Mouse (Mus musculus) bone marrow, adult 2 months (tissue): ENCODE data around the gene Limch1.

Source experiments
- CTCF ChIP-seq: fragments of 200-500 bp; IDR thresholded peaks from 2 replicates; pipeline ENCODE4 v1.5.1; 2011; ENCODE audit warnings: low read length, control low read depth; ENCODE audit not compliant: control insufficient read depth, insufficient read depth
- POLR2A ChIP-seq: fragments of 200-500 bp; IDR thresholded peaks from 2 replicates; pipeline ENCODE4 v1.6.1; 2011; ENCODE audit warnings: low read depth, mild to moderate bottlenecking, control low read depth, low read length, borderline replicate concordance; ENCODE audit not compliant: control insufficient read depth

DNA sequence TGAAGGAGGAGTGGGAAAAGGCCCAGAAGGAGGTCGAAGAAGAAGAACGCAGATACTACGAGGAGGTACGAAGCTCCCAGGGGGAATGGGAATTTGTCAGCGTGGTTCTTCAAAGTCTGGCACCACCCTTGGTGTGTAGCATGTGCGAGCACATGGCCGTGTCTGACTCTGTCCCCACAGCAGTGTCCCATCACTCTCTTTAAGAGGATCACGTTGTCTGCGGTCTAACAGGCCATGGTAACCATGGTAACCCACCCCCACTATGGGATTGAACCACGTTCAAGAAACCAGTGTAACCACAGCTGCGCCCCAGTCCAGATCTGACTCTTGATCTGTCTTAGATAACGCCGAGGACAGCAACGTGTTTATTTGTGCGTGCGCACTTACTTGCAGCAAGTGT, 283.2 kb downstream of the Limch1 start:
- TF ChIP-seq CTCF: no peak
- no peak for TF ChIP-seq POLR2A
